Mouse (Mus musculus): ENCODE results near the gene Izumo4. TPM values are rescaled to one million over a fixed set of nuclear protein-coding genes. Genes with fewer than 3 reads are reported as not detected.
A peak's percentile ranks its signal among the peaks of the same experiment; 100 is the strongest.

Gene Izumo4
- polyA plus RNA-seq, 1 experiment from 2014 or later: 46.8 TPM

DNA sequence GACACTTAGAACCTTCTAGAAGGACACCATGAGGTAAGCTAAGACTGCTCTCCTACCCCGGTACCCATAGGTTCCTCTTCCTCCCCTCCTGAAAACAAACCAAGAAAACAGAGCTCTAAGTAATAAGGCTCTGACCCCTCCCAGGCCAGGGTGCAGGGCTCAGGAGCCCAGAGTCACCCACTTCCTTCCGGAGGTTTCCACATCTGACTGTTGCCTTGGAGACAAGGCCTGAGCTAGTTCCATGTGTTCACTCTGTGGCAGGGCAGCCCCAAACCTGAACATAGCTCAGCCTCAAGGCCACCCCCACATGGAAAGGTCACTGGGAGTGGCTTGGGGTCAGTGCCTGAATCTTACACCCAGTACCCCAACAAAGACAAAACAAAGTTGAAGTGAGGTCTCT lies 6.8 kb upstream of the Izumo4 start:
- peaks cover 19% of the 10 kb centered on the region for H3K4me1 ChIP-seq
- H3K27ac ChIP-seq (replicated peaks): no peak overlapping the region
- no peaks in the 10 kb centered on the region for H3K9me3 ChIP-seq (replicated peaks)
- H3K36me3 ChIP-seq: peaks cover 29% of the 10 kb centered on the region
- H3K4me3 ChIP-seq (replicated peaks): no peak overlapping the region
- H3K9ac ChIP-seq (replicated peaks): no peak overlapping the region
- H3K4me2 ChIP-seq: no peak overlapping the region
- 83% methylated on average over 2 of the region's 2 CpGs for WGBS
- no peak for ATAC-seq (ENCODE audit: low FRiP score)
- no peaks in the 10 kb centered on the region for H3K27me3 ChIP-seq (replicated peaks)

DNA sequence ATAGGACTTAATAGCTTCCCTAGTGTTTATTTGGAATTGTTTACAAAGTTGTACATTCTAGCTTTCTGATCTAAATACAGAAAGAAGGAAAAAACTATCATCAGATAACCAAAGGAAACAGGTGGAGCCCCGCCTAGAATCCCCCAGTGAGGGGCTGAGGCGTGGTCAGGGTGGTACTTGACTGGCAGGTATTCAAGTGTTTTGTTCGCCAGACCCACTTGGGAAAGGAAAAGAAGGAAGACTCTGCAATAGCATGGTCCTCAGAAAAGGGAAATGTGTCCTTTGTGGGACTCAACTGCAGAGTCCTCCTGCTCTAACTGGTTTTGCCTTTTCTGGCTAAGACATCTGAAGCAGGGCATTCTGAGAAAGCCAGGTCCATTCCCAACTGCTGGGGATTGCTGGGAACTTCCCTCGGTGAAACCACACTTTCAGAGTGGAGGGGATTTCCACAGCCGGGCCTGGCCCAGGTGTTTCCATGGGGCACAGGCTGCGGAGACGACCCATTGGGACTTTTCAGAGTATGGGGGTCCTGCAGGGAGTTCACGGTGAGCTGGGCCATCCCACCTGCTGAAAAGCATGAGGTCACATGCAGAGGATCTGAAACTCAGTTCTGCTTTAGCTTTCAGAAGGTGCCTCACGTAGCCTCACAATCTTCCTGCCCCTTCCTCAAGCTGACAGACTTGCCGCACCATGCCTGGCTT lies 6.0 kb upstream of the Izumo4 start:
- peak overlapping the region; percentile 41; the same call in 1 of the 2 replicates for H3K27ac ChIP-seq (replicated peaks)
- 71% methylated on average over 10 of the region's 10 CpGs for WGBS
- ATAC-seq (ENCODE audit: low FRiP score): no peak
- H3K9ac ChIP-seq (replicated peaks): no peak overlapping the region
- H3K9me3 ChIP-seq (replicated peaks): no peaks in the 10 kb centered on the region
- peaks cover 21% of the 10 kb centered on the region for H3K36me3 ChIP-seq
- H3K4me2 ChIP-seq: no peak overlapping the region
- peaks cover 27% of the 10 kb centered on the region for H3K4me1 ChIP-seq
- no peaks in the 10 kb centered on the region for H3K27me3 ChIP-seq (replicated peaks)
- no peak overlapping the region for H3K4me3 ChIP-seq (replicated peaks)

DNA sequence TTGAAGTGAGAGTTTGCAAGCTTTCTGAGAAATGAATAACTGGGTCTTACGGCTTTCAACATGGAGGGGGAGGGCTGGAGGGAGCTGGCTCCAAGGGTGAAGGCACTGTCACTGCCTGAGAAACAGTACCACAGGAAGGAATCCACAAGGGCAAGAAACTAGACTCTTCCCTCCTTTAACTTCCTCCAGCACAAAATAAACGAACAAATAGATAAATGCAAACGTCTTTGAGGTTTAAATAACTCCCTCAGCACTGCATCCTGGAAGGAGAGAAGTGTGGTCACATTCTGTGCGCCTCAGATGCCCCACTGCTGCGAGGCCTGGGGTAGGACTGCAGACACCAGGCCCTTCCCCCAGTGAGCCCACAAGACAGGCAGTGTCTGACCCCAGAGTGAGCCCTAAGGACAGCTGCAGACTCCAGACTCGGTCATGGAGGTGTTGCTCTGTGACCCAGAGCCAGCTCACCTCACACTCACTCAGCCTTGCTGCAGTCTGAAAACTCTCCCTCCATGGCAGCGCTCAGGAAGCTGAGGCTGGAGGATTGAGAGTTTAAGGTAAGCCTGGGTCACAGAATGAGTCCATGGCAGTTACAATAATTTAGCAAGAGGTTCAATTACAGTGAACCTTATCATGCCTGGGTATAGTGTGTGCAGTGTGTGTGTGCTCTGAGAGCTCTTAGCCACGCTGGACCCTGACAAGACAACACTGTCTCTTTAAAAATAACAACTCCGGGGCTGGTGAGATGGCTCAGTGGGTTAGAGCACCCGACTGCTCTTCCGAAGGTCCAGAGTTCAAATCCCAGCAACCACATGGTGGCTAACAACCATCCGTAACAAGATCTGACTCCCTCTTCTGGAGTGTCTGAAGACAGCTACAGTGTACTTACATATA lies 5.2 kb upstream of the Izumo4 start:
- H3K4me2 ChIP-seq: no peak overlapping the region
- H3K4me3 ChIP-seq (replicated peaks): no peak overlapping the region
- ATAC-seq (ENCODE audit: low FRiP score): no peak
- WGBS: 72% methylated on average over 12 of the region's 12 CpGs
- no peaks in the 10 kb centered on the region for H3K27me3 ChIP-seq (replicated peaks)
- peaks cover 32% of the 10 kb centered on the region for H3K4me1 ChIP-seq
- H3K36me3 ChIP-seq: peaks cover 13% of the 10 kb centered on the region
- H3K27ac ChIP-seq (replicated peaks): peak overlapping the region; percentile 41; the same call in 1 of the 2 replicates
- no peak overlapping the region for H3K9ac ChIP-seq (replicated peaks)
- H3K9me3 ChIP-seq (replicated peaks): no peaks in the 10 kb centered on the region

DNA sequence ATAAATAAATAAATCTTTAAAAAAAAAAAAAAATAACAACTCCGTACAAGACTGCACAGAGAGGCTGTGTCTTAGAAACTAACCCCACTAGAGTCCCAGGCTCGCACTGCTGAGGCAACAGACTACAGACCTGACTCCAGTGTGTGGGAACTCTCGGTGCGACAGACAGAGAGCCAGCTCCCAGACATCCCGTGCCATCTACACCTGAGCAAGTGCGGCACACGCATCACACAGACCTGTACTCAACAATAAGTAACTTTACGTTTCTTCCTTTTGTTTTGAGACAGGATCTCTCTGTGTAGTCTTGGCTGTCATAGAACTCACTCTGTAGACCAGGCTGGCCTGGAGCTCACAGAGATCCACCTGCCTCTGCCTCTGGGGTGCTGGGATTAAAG lies 4.6 kb upstream of the Izumo4 start:
- H3K9me3 ChIP-seq (replicated peaks): no peaks in the 10 kb centered on the region
- no peaks in the 10 kb centered on the region for H3K27me3 ChIP-seq (replicated peaks)
- H3K4me1 ChIP-seq: peaks cover 32% of the 10 kb centered on the region
- H3K4me3 ChIP-seq (replicated peaks): no peak overlapping the region
- 92% methylated on average over 8 of the region's 8 CpGs for WGBS
- ATAC-seq (ENCODE audit: low FRiP score): no peak
- H3K27ac ChIP-seq (replicated peaks): no peak overlapping the region
- no peak overlapping the region for H3K4me2 ChIP-seq
- H3K36me3 ChIP-seq: peaks cover 13% of the 10 kb centered on the region
- no peak overlapping the region for H3K9ac ChIP-seq (replicated peaks)

DNA sequence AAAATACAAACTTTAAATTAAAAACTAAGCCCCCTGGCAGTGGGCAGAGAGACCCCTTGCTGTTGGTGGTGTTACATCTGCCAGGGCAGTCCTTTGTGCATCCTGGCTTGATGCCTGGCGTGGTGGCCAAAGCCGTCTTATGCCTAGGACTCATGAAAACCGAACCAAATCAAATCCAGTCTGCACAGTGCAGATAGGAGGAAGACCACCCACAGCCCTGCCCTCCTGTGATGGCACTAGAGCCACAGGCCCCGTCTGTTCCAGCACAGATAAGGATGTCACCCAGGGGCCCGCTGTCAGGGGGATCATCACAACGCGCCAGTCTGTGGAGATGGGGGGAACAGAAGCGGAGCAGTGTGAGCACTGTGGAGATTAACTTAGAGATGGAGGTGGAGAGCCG lies 4.2 kb upstream of the Izumo4 start:
- no peak overlapping the region for H3K4me3 ChIP-seq (replicated peaks)
- no peaks in the 10 kb centered on the region for H3K27me3 ChIP-seq (replicated peaks)
- peaks cover 34% of the 10 kb centered on the region for H3K4me1 ChIP-seq
- H3K9me3 ChIP-seq (replicated peaks): no peaks in the 10 kb centered on the region
- H3K4me2 ChIP-seq: no peak overlapping the region
- ATAC-seq (ENCODE audit: low FRiP score): no peak
- peaks cover 13% of the 10 kb centered on the region for H3K36me3 ChIP-seq
- no peak overlapping the region for H3K9ac ChIP-seq (replicated peaks)
- no peak overlapping the region for H3K27ac ChIP-seq (replicated peaks)
- whole genome bisulfite sequencing: 85% methylated on average over 9 of the region's 9 CpGs

DNA sequence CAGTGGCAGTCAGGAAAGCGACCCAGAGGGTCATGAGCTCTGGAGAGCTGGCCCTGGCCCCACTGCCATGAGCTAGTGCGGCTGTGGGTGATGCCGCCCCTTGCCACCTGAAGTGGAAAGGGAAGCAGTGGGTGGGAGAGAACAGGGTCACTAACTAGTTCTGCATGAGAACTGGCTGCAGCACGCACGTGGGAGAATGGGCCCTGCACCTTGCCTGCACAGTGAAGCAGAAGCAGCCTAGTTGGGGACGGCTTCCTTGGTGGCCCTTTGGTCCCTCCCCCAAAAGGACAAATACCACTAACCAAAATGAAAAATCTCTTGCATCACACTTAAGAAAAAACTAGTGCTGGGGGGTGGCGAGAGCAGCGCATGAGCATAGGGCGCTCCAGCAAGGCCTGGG lies 3.4 kb upstream of the Izumo4 start:
- no peak overlapping the region for H3K4me3 ChIP-seq (replicated peaks)
- peaks cover 13% of the 10 kb centered on the region for H3K36me3 ChIP-seq
- ATAC-seq (ENCODE audit: low FRiP score): no peak
- no peak overlapping the region for H3K4me2 ChIP-seq
- H3K9ac ChIP-seq (replicated peaks): no peak overlapping the region
- WGBS: 94% methylated on average over 9 of the region's 9 CpGs
- H3K4me1 ChIP-seq: peaks cover 39% of the 10 kb centered on the region
- H3K9me3 ChIP-seq (replicated peaks): no peaks in the 10 kb centered on the region
- H3K27me3 ChIP-seq (replicated peaks): no peaks in the 10 kb centered on the region
- no peak overlapping the region for H3K27ac ChIP-seq (replicated peaks)

DNA sequence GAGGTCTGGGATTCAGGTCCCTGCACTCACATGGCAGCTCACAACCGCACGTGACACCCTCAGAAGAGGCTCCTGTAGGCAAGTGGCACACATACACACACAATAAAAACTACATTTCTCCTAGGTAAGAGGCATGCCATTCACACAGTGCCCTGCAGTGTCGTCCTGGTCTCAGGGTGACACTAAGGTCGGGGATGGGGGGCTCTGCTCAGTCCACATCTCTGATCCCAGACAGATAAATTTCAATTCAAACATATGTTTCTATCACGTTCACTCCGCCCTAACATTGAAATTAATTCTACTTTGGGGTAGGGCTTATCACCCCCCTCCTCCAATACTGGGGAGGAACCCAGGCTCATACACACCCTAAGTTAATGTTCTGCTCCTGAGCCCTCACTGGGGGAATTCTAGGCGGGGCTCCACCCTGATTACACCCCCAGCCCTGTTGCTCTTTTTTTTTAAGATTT lies 1.9 kb upstream of the Izumo4 start:
- 86% methylated on average over 7 of the region's 7 CpGs for WGBS
- no peaks in the 10 kb centered on the region for H3K9me3 ChIP-seq (replicated peaks)
- H3K4me3 ChIP-seq (replicated peaks): no peak overlapping the region
- no peak overlapping the region for H3K9ac ChIP-seq (replicated peaks)
- ATAC-seq (ENCODE audit: low FRiP score): no peak
- peak overlapping the region; percentile 86 for H3K4me2 ChIP-seq
- H3K27ac ChIP-seq (replicated peaks): no peak overlapping the region
- H3K36me3 ChIP-seq: peaks cover 4% of the 10 kb centered on the region
- peaks cover 53% of the 10 kb centered on the region for H3K4me1 ChIP-seq
- no peaks in the 10 kb centered on the region for H3K27me3 ChIP-seq (replicated peaks)

DNA sequence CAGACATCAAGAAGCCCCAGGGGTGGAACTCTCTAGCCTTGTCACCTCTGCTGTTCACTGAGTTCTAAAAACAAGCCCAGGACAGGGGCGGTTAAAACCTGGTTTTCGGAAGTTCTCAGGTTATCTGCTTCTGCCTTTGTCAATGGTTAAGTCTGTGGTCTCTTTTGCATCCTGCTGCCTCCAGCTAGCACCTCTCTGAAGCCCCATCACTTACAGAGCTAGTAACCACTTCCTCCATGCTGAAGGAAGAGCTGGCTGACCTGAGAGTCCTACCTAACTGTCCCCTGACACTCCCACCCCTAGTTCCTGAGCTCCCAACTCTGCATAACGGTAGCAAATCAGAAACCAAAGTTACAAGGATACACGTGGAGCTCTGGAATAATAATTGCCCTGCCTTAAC lies 1.3 kb upstream of the Izumo4 start:
- ATAC-seq (ENCODE audit: low FRiP score): no peak
- no peak overlapping the region for H3K27ac ChIP-seq (replicated peaks)
- peak overlapping the region; percentile 67 for H3K4me3 ChIP-seq (replicated peaks)
- peaks cover 9% of the 10 kb centered on the region for H3K36me3 ChIP-seq
- peaks cover 53% of the 10 kb centered on the region for H3K4me1 ChIP-seq
- H3K27me3 ChIP-seq (replicated peaks): no peaks in the 10 kb centered on the region
- no peaks in the 10 kb centered on the region for H3K9me3 ChIP-seq (replicated peaks)
- peak overlapping the region; percentile 86 for H3K4me2 ChIP-seq
- H3K9ac ChIP-seq (replicated peaks): peak overlapping the region; percentile 67; the same call in 1 of the 2 replicates
- WGBS: 45% methylated on average over 4 of the region's 4 CpGs

DNA sequence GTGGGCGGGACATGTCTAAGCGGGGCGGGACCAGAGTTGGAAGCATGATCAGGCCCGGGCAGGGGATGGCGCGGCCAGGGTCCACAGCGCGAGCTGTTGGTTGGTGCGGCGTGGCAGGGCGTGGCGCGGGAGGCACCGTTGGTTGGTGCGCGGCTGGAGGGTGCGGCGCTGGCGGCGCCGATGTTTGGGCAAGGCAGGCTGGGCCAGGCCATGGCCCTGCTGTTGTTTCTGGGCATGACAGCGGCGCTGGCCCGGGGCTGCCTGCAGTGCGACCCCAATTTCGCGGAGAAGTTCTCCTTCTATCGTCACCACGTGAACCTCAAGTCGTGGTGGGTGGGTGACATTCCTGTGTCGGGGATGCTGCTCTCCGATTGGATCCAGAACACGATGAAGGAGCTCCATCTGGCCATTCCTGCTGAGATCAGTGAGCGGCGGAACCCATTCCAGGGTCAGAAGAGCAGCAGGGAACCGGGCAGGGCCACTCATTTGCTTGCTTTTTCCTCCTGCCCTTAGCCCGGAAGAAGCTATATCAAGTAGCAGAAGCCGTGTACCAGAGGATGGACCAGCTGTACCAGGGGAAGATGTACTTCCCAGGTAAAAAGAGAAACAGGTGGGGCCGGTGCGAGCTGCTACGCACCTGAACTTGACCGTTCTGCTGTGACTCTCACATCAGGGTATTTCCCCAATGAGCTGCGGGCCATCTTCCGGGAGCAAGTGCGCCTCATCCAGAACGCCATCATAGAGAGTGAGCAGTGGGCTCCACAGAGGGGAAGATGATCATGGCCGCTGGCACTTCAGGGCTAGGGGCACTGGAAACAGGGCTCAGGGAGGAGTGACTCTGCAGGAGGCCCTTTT lies 779 bp downstream of the Izumo4 start:
- Histone ChIP-seq H3K9ac (replicated peaks) (peak overlapping the region; percentile 68), H3K4me2 (peak overlapping the region; percentile 86), H3K36me3 (peaks cover 25% of the 10 kb centered on the region), H3K4me1 (peaks cover 53% of the 10 kb centered on the region), H3K27ac (replicated peaks) (peak overlapping the region; percentile 89), H3K4me3 (replicated peaks) (peak overlapping the region; percentile 67), H3K27me3 (replicated peaks) (no peaks in the 10 kb centered on the region), H3K9me3 (replicated peaks) (no peaks in the 10 kb centered on the region)
- WGBS: 1% methylated on average over 45 of the region's 47 CpGs
- peak; percentile 90 for ATAC-seq (ENCODE audit: low FRiP score)

DNA sequence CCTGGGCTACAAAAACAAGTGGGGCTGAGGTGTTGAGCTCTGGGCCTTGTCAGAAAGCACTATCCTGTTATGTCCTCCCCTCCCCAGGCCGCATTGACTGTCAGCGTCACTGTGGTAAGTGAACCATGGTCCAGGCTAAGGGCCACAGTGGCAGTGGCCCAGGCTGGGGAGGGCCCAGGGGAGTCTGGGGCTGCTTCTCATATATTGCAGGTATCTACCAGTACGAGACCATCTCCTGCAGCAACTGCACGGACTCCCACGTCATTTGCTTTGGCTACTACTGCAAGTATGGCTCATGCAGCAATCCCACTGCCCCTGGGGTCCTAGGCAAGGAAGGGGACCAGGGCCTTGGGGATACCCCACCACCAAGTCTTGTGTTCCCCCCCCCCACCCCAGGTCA lies 1.7 kb downstream of the Izumo4 start:
- peak overlapping the region; percentile 86 for H3K4me2 ChIP-seq
- H3K9me3 ChIP-seq (replicated peaks): no peaks in the 10 kb centered on the region
- H3K4me3 ChIP-seq (replicated peaks): peak overlapping the region; percentile 67
- H3K27ac ChIP-seq (replicated peaks): peak overlapping the region; percentile 89; the same call in 1 of the 2 replicates
- peaks cover 44% of the 10 kb centered on the region for H3K4me1 ChIP-seq
- WGBS: 89% methylated on average over 5 of the region's 5 CpGs
- peaks cover 33% of the 10 kb centered on the region for H3K36me3 ChIP-seq
- peak overlapping the region; percentile 68 for H3K9ac ChIP-seq (replicated peaks)
- no peak for ATAC-seq (ENCODE audit: low FRiP score)
- H3K27me3 ChIP-seq (replicated peaks): no peaks in the 10 kb centered on the region

DNA sequence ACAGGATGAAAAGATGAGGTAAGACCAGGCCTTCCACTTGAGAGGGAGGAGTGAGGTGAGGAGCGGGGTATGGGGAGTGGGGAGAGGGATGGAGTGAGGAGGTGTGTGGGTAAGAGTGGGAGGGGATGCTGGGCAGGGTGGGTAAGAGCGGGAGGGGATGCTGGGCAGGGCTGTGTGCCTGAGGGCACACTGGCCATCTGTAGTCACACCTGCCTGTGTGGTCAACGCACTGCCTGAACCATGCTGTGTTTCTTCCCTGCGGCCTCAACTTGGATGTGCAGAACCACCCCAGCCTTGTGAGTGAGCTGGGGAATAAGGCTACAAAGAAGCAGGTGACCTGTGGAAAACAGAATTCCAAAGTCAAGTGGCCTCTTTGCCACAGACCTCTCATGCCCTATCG lies 2.4 kb downstream of the Izumo4 start:
- Histone ChIP-seq H3K9me3 (replicated peaks) (no peaks in the 10 kb centered on the region), H3K4me2 (peak overlapping the region; percentile 86; the same call in 1 of the 2 replicates), H3K4me1 (peaks cover 42% of the 10 kb centered on the region), H3K27ac (replicated peaks) (no peak overlapping the region), H3K9ac (replicated peaks) (no peak overlapping the region), H3K27me3 (replicated peaks) (no peaks in the 10 kb centered on the region), H3K4me3 (replicated peaks) (no peak overlapping the region), H3K36me3 (peaks cover 41% of the 10 kb centered on the region)
- ATAC-seq (ENCODE audit: low FRiP score): no peak
- 89% methylated on average over 5 of the region's 5 CpGs for WGBS
